Mouse (Mus musculus) midbrain, embryonic 10.5 days (tissue): ENCODE data around the gene Sp110. TPM values are rescaled to one million over a fixed set of nuclear protein-coding genes. Genes with fewer than 3 reads are reported as not detected.

Source experiments
- polyA plus RNA-seq: library from polyadenylated mRNA; unstranded; fragments of >200 nt; fragmentation: Nextera tagmentation; extraction: Ambion mirVana; gene quantifications from 2 replicates; pipeline ENCODE4 v1.2.1, GENCODE M21; 2016

Gene Sp110
- polyA plus RNA-seq, 1 experiment from 2014 or later, result 0.54 TPM

Other genes starting within 250 kb of the Sp110 start
- gene G530012D18Rik, start 23.1 kb downstream of the Sp110 start, polyA plus RNA-seq, result not detected in 2 replicates
- gene Sp140, start 1.6 kb upstream of the Sp110 start, polyA plus RNA-seq, result 0.54 and 0.68 TPM in 2 replicates
- gene Sp100, start 51.2 kb upstream of the Sp110 start, polyA plus RNA-seq, result 0.39 and 0.71 TPM in 2 replicates
- gene A630001G21Rik, start 179.8 kb upstream of the Sp110 start, polyA plus RNA-seq, result 1.1 and 1.2 TPM in 2 replicates
- 35.5 and 40.6 TPM in 2 replicates for gene Cab39, start 194.6 kb upstream of the Sp110 start, polyA plus RNA-seq